Mouse (Mus musculus): ENCODE data around the gene Prkg2.

DNA sequence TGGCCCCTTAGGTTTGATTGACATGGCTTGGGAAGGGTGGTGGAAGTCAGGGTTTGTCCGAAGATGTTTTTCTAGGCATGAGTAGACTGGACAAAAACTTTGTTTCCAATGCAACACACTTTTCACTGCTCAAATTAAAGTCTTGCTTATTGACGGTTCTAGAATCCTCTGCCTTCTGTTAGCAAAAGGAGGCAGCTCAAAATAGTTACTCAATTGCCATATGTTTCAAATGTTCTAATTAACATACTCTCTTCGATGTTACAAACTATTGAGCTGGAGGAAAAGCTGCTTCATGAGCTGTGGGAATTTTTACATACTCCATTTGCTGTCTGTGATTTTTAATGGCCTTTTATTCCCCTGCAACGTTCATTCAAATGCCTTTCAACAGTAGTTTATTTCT is 39.0 kb downstream of the Prkg2 start:
- TF ChIP-seq CTCF (IDR thresholded peaks at IDR 0.05; ENCODE audit: borderline replicate concordance, insufficient read depth, low read length), result no peak
- no peak for TF ChIP-seq POLR2A (IDR thresholded peaks at IDR 0.05; ENCODE audit: low read depth, low read length)

Measured in embryonic fibroblast, embryonic 13.5 days (primary cell).